ENCODE assay signal across 9 mouse cellular contexts in genomic region chr5:90930546-90930945, GRCm38 (mm10). TPM values are rescaled to one million over a fixed set of nuclear protein-coding genes. Genes with fewer than 3 reads are reported as not detected.
DNase-seq lines count a peak whose midpoint lies in the region; ATAC-seq and TF ChIP-seq lines count a peak whose summit lies in the region.
"Had no signal": no experiment of that assay in that cellular context is flagged by ENCODE, and none has a peak within 500 bp of the region (broad histone marks: within the 10 kb centered on the region; RNA-seq: fewer than 3 reads in every experiment).

No protein-coding gene starts in this region.

- no peak for DNase-seq in cerebellum, adult 2 months
- no peak for DNase-seq in cerebellum, adult 9-10 months
- DNase-seq in thymus, adult 2 months: no peak
- no peak for DNase-seq in thymus, adult 18-20 months
- no peak for DNase-seq in liver, embryonic 13.5 days
- DNase-seq in telencephalon, adult 2 months (ENCODE audit: low read depth, low spot score): peak; percentile 9
- DNase-seq in layer of hippocampus, postnatal 36 days: no peak
- DNase-seq in adrenal gland, adult 2 months: no peak

- H3K4me3 ChIP-seq in cerebellum, adult 2 months (replicated peaks; ENCODE audit: insufficient read depth, low read depth, low read length): peak overlapping the region; percentile 58
- peak overlapping the region; percentile 58; the same call in 1 of the 2 replicates for H3K4me3 ChIP-seq in thymus, adult 2 months (ENCODE audit: control insufficient read depth, insufficient read depth, low read length)
- peak overlapping the region; percentile 75 for H3K4me3 ChIP-seq in liver, embryonic 13.5 days (replicated peaks)

- peak overlapping the region; percentile 81 for H3K4me2 ChIP-seq in liver, embryonic 13.5 days

- TF ChIP-seq POLR2A in cerebellum, adult 2 months (IDR thresholded peaks at IDR 0.05; ENCODE audit: borderline replicate concordance, insufficient read depth, low read length): no peak
- TF ChIP-seq POLR2A in thymus, adult 2 months (IDR thresholded peaks at IDR 0.05; ENCODE audit: control insufficient read depth, extremely low read depth, insufficient read depth, low read length, poor library complexity): no peak

- no peak overlapping the region for H3K27ac ChIP-seq in cerebellum, adult 2 months (ENCODE audit: insufficient read depth, low read length)
- no peak overlapping the region for H3K27ac ChIP-seq in thymus, adult 2 months (ENCODE audit: control insufficient read depth, insufficient read depth, low read length)
- peak overlapping the region; percentile 75; the same call in 1 of the 2 replicates for H3K27ac ChIP-seq in liver, embryonic 13.5 days

- no peaks in the 10 kb centered on the region for H3K36me3 ChIP-seq in thymus, adult 2 months (ENCODE audit: control insufficient read depth, insufficient read depth, low read length)
- H3K36me3 ChIP-seq in liver, embryonic 13.5 days: no peaks in the 10 kb centered on the region

- no peak for TF ChIP-seq CTCF in cerebellum, adult 2 months (IDR thresholded peaks at IDR 0.05; ENCODE audit: borderline replicate concordance, insufficient read depth, low read depth, low read length)
- TF ChIP-seq CTCF in thymus, adult 2 months (IDR thresholded peaks at IDR 0.05; ENCODE audit: borderline replicate concordance, control insufficient read depth, extremely low read depth, insufficient read depth, low read length, poor library complexity): no peak

- no peak for ATAC-seq in liver, embryonic 13.5 days (ENCODE audit: low read depth)

- 72% methylated on average over 2 of the region's 2 CpGs for WGBS in cerebellum, adult 2 months
- WGBS in thymus, adult 2 months: 68% methylated on average over 2 of the region's 2 CpGs
- 68% methylated on average over 2 of the region's 2 CpGs for WGBS in liver, embryonic 13.5 days (ENCODE audit: insufficient replicate concordance)

- no peaks in the 10 kb centered on the region for H3K27me3 ChIP-seq in cerebellum, adult 2 months (ENCODE audit: control insufficient read depth, insufficient read depth, low read length)
- H3K27me3 ChIP-seq in thymus, adult 2 months (ENCODE audit: control insufficient read depth, insufficient read depth, low read length): no peaks in the 10 kb centered on the region
- no peaks in the 10 kb centered on the region for H3K27me3 ChIP-seq in liver, embryonic 13.5 days

- H3K9me3 ChIP-seq in liver, embryonic 13.5 days (replicated peaks): no peaks in the 10 kb centered on the region

- peak overlapping the region; percentile 84 for H3K9ac ChIP-seq in liver, embryonic 13.5 days

- no peaks in the 10 kb centered on the region for H3K4me1 ChIP-seq in cerebellum, adult 2 months (ENCODE audit: control insufficient read depth, insufficient read depth, low read length)
- no peaks in the 10 kb centered on the region for H3K4me1 ChIP-seq in thymus, adult 2 months (replicated peaks; ENCODE audit: control insufficient read depth, insufficient read depth, low read length)
- peaks cover 17% of the 10 kb centered on the region for H3K4me1 ChIP-seq in liver, embryonic 13.5 days (replicated peaks)

RNA-seq across cellular contexts. Expression of gene Mthfd2l, which starts 0.4 kb away (rescaled TPM):
- polyA plus RNA-seq in cerebellum, adult 2 months (2012; rRNA removed): 16.7 and 18.0 TPM in 2 replicates
- polyA plus RNA-seq in thymus, adult 2 months (2012; rRNA removed): 23.5 and 32.5 TPM in 2 replicates
- 9.7 and 10.0 TPM in 2 replicates for polyA plus RNA-seq in liver, embryonic 13.5 days (2015; fragmentation: Nextera tagmentation; extraction: Ambion mirVana)
- total RNA-seq in layer of hippocampus, postnatal 36 days (2021): 10 to 100 TPM; 18.8 to 21.8 TPM
- 10 to 100 TPM; 14.2 to 20.4 TPM for total RNA-seq in adrenal gland, adult 2 months (2021)
- 29.0 and 64.4 TPM in 2 replicates for polyA plus RNA-seq in adrenal gland, adult 2 months (2012; rRNA removed)

RNA-seq across cellular contexts. Expression of gene Cxcl2, which starts 26.9 kb away (rescaled TPM):
- polyA plus RNA-seq in cerebellum, adult 2 months (2012; rRNA removed): not detected in 2 replicates
- polyA plus RNA-seq in thymus, adult 2 months (2012; rRNA removed): 18.0 and 23.5 TPM in 2 replicates
- not detected in 2 replicates for polyA plus RNA-seq in liver, embryonic 13.5 days (2015; fragmentation: Nextera tagmentation; extraction: Ambion mirVana)
- not detected for total RNA-seq in layer of hippocampus, postnatal 36 days (2021)
- total RNA-seq in adrenal gland, adult 2 months (2021): under 1 TPM in 1 of 2 experiments, not detected in 1; 0.35 TPM
- polyA plus RNA-seq in adrenal gland, adult 2 months (2012; rRNA removed): 1.9 TPM in 2 replicates
- polyA plus RNA-seq: C2C12 had no signal

RNA-seq across cellular contexts. Expression of gene Cxcl1, which starts 39.5 kb away (rescaled TPM):
- 0.22 and 0.34 TPM in 2 replicates for polyA plus RNA-seq in cerebellum, adult 2 months (2012; rRNA removed)
- 4.2 and 5.4 TPM in 2 replicates for polyA plus RNA-seq in thymus, adult 2 months (2012; rRNA removed)
- polyA plus RNA-seq in liver, embryonic 13.5 days (2015; fragmentation: Nextera tagmentation; extraction: Ambion mirVana): 0.78 and 1.5 TPM in 2 replicates
- total RNA-seq in layer of hippocampus, postnatal 36 days (2021): under 1 TPM; 0.37 to 0.68 TPM
- total RNA-seq in adrenal gland, adult 2 months (2021): under 1 TPM; 0.40 to 0.73 TPM
- polyA plus RNA-seq in adrenal gland, adult 2 months (2012; rRNA removed): 1.8 and 3.8 TPM in 2 replicates
